Mouse (Mus musculus) monocyte, adult 5-6 weeks (primary cell): ENCODE data around the gene Snrnp27. TPM values are rescaled to one million over a fixed set of nuclear protein-coding genes. Genes with fewer than 3 reads are reported as not detected.

Experiments
- ATAC-seq: fragments of 153-309, 156-312 bp; replicated peaks from 2 replicates; pipeline ENCODE4 v1.8.0; 2017; ENCODE audit warnings: mild to moderate bottlenecking; ENCODE audit not compliant: low TSS enrichment, insufficient number of reproducible peaks, severe bottlenecking, poor library complexity, low FRiP score
- total RNA-seq: library from RNA; stranded (forward); fragments of 200-1000, 200-491, 200-594 nt; gene quantifications from 3 replicates; pipeline ENCODE4 v1.2.3, GENCODE M21; 2017

Snrnp27 gene
- total RNA-seq, 1 experiment from 2014 or later: 70.2 TPM

DNA sequence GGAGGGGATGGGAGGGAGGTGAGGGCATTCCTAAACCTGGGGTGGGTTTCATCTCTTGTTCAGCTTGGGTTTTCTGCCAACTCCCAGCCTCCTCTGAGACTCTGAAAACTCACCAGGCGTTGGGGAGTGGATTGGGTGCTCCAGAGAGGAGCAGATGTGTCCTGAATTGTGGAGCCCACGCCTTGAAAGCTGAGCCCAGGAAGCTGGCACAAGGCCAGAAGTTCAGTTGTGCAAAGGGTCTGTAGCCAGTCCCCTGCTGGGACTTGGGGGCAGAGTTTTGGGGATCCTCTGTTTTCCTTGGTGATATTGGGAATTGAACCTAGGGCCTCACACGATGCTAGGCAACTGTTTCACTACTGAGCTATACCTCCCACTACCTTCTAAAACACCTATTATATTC lies 54.2 kb downstream of the Snrnp27 start:
- ATAC-seq: no peak

DNA sequence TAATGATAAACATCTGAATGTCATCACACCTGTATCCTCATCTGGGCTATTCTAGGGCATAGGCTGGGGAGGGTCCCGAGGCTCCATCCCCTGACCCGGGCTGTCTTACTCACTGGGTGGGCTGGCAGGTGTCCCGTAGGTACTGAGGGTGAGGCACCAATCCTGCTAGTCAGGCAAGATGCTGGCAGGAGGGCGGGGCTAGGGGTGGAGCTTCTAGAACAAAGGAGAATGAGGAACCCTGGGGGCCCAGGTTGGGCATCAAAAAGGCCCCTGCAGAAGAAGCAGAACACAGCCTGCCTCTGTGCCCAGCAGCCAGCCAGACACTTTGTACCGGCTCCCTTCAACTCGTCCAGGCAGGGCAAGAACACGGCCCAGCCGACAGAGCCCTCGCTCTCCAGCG lies 56.4 kb downstream of the Snrnp27 start, which contains the start of gene Asprv1:
Gene Asprv1 (plus strand): TSS at position 219 of the 400 bp plus-strand sequence.
- ATAC-seq: no peak

Other genes with a start within 250 kb of the Snrnp27 start
- gene C87436, start 246.1 kb downstream of the Snrnp27 start, total RNA-seq: 43.0 to 51.5 TPM (median 49.7 TPM) in 3 replicates
- 36.4 to 57.1 TPM (median 52.3 TPM) in 3 replicates for gene Pcbp1, start 158.2 kb downstream of the Snrnp27 start, total RNA-seq
- 0.29 to 0.96 TPM in 2 of 3 replicates, not detected in the other for gene Asprv1, start 56.4 kb downstream of the Snrnp27 start, total RNA-seq
- gene Mxd1, start 15.4 kb downstream of the Snrnp27 start, total RNA-seq: 87.4 to 128 TPM (median 90.9 TPM) in 3 replicates
- gene Gmcl1, start 48.9 kb upstream of the Snrnp27 start, total RNA-seq: 17.5 to 27.5 TPM (median 18.8 TPM) in 3 replicates
- gene Anxa4, start 109.1 kb upstream of the Snrnp27 start, total RNA-seq: 28.8 to 34.7 TPM (median 33.1 TPM) in 3 replicates
- gene Aak1, start 165.0 kb upstream of the Snrnp27 start, total RNA-seq: 9.6 to 28.7 TPM (median 14.5 TPM) in 3 replicates